Comparison of ENCODE assay signal across 26 mouse cellular contexts in genomic region chr1:179213381-179213780, GRCm38 (mm10).
DNase-seq lines count a peak whose midpoint lies in the region; ATAC-seq lines count a peak whose summit lies in the region.
"Had no signal": no experiment of that assay in that cellular context is flagged by ENCODE, and none has a peak within 500 bp of the region (broad histone marks: within the 10 kb centered on the region; RNA-seq: fewer than 3 reads in every experiment).

No protein-coding gene starts in this region.

- H3K27ac ChIP-seq in kidney, embryonic 15.5 days = 0 out of 2 replicates have a peak overlapping the region, but pooled peaks have one; percentile 62
- 0 out of 2 replicates have a peak overlapping the region, but pooled peaks have one; percentile 58 for H3K27ac ChIP-seq in embryonic facial prominence, embryonic 13.5 days
- H3K27ac ChIP-seq: forebrain, embryonic 12.5 days; forebrain, embryonic 15.5 days; heart, embryonic 15.5 days; hindbrain, embryonic 14.5 days; hindbrain, postnatal 0 days had no signal

- H3K4me1 ChIP-seq in kidney, embryonic 15.5 days = peaks cover 47% of the 10 kb centered on the region
- peaks cover 24% of the 10 kb centered on the region for H3K4me1 ChIP-seq in embryonic facial prominence, embryonic 13.5 days
- H3K4me1 ChIP-seq: heart, embryonic 15.5 days had no signal

- no peak overlapping the region for H3K4me3 ChIP-seq in kidney, embryonic 15.5 days (replicated peaks)
- H3K4me3 ChIP-seq in embryonic facial prominence, embryonic 13.5 days = no peak overlapping the region
- H3K4me3 ChIP-seq: embryonic facial prominence, embryonic 12.5 days; erythroblast, embryonic 14.5 days; forebrain, embryonic 12.5 days; forebrain, embryonic 15.5 days; heart, embryonic 12.5 days; heart, embryonic 15.5 days had no signal

- H3K4me2 ChIP-seq in kidney, embryonic 15.5 days = no peak overlapping the region
- H3K4me2 ChIP-seq in embryonic facial prominence, embryonic 13.5 days = no peak overlapping the region
- H3K4me2 ChIP-seq: embryonic facial prominence, embryonic 12.5 days; forebrain, embryonic 12.5 days; forebrain, embryonic 15.5 days; heart, embryonic 12.5 days; heart, embryonic 15.5 days; hindbrain, embryonic 14.5 days had no signal

- DNase-seq in kidney, postnatal 4 days = no peak
- peak; percentile 48 for DNase-seq in ES-CJ7 (ENCODE audit: low read depth, low spot score)
- DNase-seq in R1 (ENCODE audit: low read depth, low spot score) = peak; percentile 91
- DNase-seq in right cerebral cortex, postnatal 4 days = no peak
- DNase-seq: adrenal gland, adult 2 months; adrenal gland, postnatal 14 days; cerebellum, adult 11 months; cerebellum, adult 8-10 months; cerebellum, postnatal 10 days; cerebellum, postnatal 36 days; gastrocnemius, postnatal 25 days; heart, postnatal 10 days; heart, postnatal 4 days had no signal

- H3K36me3 ChIP-seq in kidney, embryonic 15.5 days = no peaks in the 10 kb centered on the region
- no peaks in the 10 kb centered on the region for H3K36me3 ChIP-seq in embryonic facial prominence, embryonic 13.5 days
- H3K36me3 ChIP-seq: embryonic facial prominence, embryonic 12.5 days; forebrain, embryonic 12.5 days; forebrain, embryonic 15.5 days; heart, embryonic 12.5 days; heart, embryonic 15.5 days had no signal

- H3K9me3 ChIP-seq in kidney, embryonic 15.5 days (replicated peaks) = no peaks in the 10 kb centered on the region
- no peaks in the 10 kb centered on the region for H3K9me3 ChIP-seq in embryonic facial prominence, embryonic 13.5 days
- H3K9me3 ChIP-seq: embryonic facial prominence, embryonic 12.5 days; forebrain, embryonic 12.5 days; forebrain, embryonic 15.5 days; heart, embryonic 12.5 days; heart, embryonic 15.5 days had no signal

- 0 out of 2 replicates have a peak, but pooled peaks have one; percentile 24 for ATAC-seq in kidney, embryonic 15.5 days (replicated peaks; ENCODE audit: low FRiP score)
- ATAC-seq in embryonic facial prominence, embryonic 13.5 days (ENCODE audit: insufficient number of reproducible peaks, insufficient read depth, low FRiP score, low TSS enrichment, low read depth) = no peak
- ATAC-seq: CD4-positive, CD25-positive, alpha-beta regulatory T cell, adult 4 months; forebrain, embryonic 15.5 days; hindbrain, postnatal 0 days; inflammation-experienced regulatory T-cells, adult 6 months; intestine, embryonic 16.5 days had no signal

- H3K9ac ChIP-seq in kidney, embryonic 15.5 days = no peak overlapping the region
- no peak overlapping the region for H3K9ac ChIP-seq in embryonic facial prominence, embryonic 13.5 days
- H3K9ac ChIP-seq: embryonic facial prominence, embryonic 12.5 days; forebrain, embryonic 12.5 days; forebrain, embryonic 15.5 days; heart, embryonic 12.5 days; heart, embryonic 15.5 days; hindbrain, embryonic 14.5 days had no signal

- WGBS in kidney, embryonic 15.5 days = 80% methylated on average over 9 of the region's 9 CpGs
- 89% methylated on average over 9 of the region's 9 CpGs for WGBS in embryonic facial prominence, embryonic 13.5 days

- H3K27me3 ChIP-seq in kidney, embryonic 15.5 days = no peaks in the 10 kb centered on the region
- no peaks in the 10 kb centered on the region for H3K27me3 ChIP-seq in embryonic facial prominence, embryonic 13.5 days
- H3K27me3 ChIP-seq: embryonic facial prominence, embryonic 12.5 days; forebrain, embryonic 15.5 days; heart, embryonic 12.5 days; heart, embryonic 15.5 days had no signal

Comparison
In these comparisons a context has a peak if more than half of its experiments do, and no peak if none do; other contexts are left out.
1. DNase-seq: peak in ES-CJ7 (single experiment) and R1 (single experiment); none in kidney, postnatal 4 days (0 of 2) and right cerebral cortex, postnatal 4 days (single experiment).